Mouse (Mus musculus) kidney, adult 8-10 months (tissue): ENCODE measurements around the gene Nostrin.
A peak's percentile ranks its signal among the peaks of the same experiment; 100 is the strongest.

Experiments
- DNase-seq, 2 experiments: peaks; one replicate each; pipeline ENCODE4 v3.0.0; 2022

Gene Nostrin

DNA sequence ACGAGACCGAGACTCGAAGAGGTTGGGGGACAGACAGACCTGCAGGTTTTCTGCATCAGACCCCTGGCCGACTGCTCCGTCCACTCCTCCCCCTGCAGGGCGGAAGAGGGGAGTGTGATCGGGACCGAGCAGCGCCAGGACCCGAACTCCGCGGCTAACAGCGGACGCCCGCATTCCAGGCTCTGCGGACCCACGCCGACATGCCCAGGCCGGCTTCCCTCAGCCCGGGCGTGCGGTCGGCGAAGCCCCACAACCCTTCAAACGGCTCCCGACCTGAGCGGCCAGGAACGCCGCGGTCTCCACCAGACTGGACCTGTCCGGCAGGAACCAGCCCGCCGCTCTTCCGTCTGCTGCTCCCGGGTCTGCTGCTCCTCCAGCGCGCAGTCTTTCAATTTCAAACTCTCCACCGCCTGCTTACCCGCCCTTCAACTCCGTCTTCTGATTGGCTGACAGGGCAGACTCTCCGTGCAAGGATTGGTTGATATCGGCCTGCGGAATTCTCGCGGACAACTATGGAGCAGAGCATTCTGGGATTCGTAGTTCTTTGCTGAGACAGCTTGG is 70.3 kb downstream of the Nostrin start, which contains the start of gene Spc25:
Gene Spc25, minus strand, starts transcription at position 404 of the 561 bp plus-strand sequence.
- DNase-seq, result peak; percentile 94 to 96

DNA sequence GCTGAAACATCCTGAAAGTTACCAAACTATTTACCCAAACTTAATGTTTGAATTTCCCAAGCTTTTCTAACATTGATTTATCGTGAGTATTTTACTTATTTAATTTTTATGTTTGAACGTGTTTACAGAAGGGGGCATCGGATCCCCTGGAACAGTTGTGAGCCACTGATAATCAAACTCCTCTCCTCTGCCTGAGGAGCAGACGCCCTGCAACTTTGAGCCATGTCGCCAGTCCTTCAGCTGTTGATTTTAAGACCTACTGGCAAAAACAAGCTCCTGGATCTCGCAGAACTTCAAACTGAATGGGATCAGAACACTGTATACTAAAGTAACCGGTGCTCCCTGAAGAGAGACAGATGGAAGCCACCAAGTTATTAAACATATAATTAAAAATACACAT is 70.9 kb downstream of the Nostrin start:
- no peak for DNase-seq

DNA sequence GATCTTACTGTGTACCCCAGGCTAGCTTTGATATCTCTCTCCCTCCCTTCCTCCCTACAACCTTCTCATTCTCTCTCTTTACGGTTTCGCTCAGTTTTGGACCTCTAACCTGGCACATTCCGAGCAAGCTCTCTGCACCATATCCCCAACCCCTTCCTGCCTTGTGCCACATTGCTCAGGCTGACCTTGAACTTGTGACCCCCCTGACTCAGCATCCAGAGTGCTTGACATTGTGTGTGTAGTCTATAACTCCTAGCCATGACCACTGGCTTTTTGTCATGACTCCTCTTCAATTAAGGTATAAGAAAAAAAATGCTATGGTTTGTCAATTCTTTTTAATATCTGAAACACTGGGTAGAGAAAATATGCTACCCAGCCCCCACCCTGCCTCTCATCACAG is 74.1 kb downstream of the Nostrin start:
- no peak for DNase-seq

DNA sequence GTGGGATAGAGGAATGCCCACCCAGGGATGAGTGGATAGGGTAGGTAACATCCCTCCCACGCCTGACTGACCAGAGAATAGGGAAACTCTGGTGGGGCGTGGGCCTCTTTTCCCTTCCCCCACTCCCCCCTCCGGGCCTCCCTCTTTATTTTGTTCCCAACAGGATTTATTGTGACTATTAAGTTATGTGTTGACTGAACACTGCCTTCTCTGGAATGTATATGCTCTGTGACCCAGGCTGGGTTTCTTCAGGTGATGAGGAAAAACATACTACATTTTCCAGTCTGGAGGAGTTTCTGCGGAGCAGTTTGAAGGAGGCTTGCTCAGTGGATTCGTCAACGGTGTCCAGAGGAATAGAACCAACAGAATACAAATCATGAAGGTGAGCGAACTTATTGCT is 75.2 kb downstream of the Nostrin start, which contains the start of gene G6pc2:
Gene G6pc2, plus strand, starts transcription at position 301 of the 400 bp plus-strand sequence.
- DNase-seq, result no peak

DNA sequence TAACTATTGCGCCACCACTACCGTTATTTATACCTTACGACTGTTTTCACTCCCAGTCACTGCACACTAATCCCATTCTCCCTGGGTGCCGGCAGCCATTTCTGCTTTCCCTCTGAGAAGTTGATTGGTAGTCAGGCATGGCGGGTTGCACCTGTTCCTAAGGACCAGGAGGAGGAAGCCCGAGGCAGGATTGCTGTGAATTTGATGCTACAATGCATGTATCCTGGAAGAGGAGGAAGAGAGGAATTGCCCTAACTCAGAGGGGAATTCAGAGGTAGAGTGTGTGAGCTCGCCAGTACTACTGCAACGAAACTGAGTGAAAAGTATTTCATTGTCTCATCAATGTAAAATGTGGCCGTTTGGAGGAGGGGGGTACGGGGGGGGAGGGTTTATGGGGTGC is 77.1 kb downstream of the Nostrin start:
- no peak for DNase-seq

DNA sequence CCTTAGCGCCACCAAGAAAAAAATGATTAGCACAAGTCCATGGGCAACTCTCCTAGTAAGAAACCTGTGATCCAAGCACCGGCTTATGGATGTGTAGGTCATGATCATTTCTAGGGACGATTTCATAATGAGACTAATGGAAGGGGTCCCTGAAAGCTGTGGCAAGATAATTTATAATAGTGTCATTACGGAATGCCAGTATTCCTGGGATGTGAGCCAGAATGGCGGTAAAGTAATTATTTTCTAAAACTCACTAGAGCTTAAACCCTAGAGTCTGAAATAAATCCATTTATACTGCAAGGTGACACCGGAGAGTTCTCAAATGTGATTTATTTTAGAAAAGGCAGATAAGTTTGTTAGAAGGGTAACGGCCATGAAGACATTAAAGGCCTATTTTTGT is 79.6 kb downstream of the Nostrin start:
- no peak for DNase-seq

DNA sequence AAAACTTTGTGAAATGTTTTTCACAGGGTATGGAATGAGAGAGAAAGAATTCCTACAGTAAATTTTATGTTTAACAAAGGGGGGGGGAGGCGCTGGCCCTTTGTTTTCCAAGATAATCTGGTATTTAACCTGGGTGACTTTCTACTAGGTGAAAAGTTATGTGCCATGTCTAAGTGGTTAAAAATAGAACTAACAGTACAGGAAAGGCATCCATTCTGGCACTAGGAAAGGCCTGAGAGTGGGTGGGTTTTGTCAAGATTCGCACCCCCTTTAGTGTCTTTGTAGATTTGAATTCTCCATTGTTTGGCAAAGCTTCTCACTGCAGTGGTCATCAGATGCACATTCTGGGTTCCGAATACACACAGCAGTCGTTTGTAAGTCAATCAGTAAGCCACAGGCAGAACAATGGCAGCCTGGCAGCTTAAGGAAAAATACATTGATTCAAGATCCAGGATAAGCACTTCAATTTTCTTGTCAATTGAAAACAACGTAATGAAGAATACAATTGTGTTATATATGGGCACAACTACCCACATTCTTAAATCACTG is 86.3 kb downstream of the Nostrin start:
- no peak for DNase-seq

DNA sequence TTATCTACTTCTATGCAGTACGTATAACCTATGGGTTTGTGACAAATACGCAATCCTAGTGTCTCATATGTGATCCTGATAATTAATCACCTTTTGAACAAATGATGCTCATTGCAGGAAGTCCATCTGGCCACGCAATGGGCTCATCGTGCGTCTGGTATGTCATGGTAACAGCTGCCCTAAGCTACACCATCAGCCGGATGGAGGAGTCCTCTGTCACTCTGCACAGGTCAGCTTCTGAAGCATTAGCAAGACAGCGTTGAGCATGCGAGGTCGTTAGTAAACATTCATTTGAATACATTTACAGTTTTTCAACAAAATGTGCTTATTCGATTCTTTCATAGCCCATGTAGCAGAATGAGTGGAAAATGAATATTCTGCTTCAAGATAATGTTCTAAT is 87.2 kb downstream of the Nostrin start:
- no peak for DNase-seq

DNA sequence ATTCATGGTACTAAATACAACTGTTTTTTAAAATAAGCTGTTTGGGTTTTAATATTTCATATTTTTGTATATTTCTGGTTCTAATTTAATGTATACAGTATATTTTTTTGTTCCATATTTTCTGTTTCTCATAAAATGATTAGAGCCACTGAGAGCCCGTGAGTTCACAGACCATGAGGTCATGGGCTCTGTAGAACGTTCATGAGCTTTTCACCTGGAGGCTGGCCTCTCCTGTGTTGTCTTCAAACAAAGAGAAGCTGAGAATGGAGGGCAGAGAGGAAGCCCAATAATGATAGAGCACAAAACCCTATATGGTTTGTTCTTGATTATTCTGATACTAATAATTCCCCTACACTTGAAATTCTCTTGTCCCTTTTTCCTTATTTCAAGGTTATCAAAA is 89.1 kb downstream of the Nostrin start:
- DNase-seq, result no peak

DNA sequence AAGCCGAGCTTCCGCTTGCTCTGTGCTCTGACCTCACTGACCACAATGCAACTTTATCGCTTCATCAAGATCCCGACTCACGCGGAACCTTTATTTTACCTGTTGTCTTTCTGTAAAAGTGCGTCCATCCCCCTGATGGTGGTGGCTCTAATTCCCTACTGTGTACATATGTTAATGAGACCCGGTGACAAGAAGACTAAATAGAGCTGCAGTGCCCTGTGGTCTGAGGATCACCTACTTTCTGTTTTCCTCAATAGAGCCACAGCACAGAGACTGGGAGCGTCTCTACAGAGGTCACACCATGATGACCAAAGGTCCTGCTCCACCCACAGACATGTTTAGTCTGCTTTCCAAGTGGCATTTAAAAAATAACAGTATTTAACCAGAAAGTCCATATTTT is 91.3 kb downstream of the Nostrin start:
- DNase-seq, result no peak

DNA sequence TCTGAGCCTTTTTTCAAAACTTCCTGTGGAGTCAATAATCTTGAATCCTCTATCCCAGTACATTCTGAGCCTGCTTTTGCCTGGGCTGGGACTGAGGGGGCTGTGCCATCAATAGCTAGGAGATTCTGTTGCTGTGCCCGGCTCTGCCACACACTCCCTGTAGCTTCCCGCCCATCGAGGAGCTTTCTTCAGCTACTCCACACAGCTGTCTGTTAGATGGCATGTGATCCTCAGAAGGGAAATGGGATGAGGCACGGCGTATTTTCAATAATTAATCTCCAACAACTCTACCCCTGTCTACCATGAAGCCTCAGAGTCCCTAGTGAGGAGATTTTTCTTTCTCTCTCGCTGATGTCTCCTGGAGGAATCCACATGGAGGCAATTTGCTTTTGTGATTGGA is 93.0 kb downstream of the Nostrin start:
- no peak for DNase-seq

DNA sequence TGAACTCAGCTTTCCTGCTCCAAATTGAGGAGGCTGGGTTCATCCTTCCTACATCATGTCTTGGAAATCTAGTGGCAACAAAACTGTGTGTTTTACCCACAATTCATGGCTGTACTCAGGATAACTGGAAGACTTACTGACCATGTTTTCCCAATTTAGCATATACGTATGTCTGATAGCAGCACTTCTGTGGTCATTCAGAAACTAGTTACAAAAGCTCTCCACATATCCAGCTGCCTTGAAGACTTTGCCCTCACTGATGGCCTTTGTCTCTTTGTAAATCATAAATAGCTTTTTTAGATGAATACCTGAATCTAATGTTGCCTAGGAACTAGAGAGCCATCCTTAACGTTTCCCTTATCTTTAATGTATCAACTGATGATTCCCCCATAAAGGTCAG is 94.5 kb downstream of the Nostrin start:
- no peak for DNase-seq

DNA sequence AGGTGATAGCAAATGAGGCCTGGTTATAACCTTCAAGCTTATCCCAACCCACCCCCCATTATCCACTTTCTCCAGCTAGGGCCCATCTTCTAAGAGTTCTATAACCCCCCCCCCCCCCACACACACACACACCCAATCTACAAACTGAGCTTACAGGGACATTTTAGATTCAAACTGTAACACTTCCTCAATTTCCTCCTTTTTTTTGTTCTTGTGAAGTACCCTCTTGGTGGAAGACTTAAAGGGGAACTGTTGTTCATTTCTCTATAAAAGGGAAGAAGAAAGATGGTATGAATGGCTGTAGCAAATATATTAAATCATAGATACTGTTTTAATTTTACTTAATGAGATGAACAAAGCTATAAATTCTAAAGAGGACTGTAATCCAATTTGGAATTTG is 96.5 kb downstream of the Nostrin start:
- no peak for DNase-seq

DNA sequence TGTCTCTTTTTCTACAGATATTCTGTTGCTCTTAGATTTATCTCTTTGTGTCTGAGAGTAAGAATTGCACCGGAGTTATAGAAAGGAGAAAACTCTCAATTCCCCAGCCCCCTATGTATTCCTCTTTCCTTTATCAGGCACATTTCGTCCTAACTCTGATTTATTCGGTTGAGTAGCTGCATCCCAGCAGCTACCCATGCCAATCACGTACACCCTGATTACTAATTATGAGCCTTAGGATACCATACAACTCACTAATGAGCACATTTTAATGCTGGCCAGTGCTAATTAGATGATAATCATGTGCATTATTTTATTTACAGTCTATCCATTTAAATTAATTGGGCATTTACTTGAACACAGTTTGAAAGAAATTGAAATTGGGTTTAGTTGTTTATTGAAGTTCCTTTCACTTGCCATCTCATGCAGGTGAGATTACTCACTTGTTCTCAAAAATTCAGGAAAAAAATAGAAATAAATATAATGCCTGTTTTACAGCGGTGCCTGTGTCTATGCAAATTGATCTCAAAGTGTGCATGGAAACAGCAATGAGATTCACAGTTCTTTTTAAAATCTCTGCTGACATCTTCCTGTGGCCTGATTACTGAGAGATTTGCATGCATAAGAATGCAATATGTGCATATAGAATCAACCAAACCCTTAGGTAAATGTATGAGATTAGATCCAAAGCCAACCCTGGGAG is 99.5 kb downstream of the Nostrin start:
- DNase-seq, result no peak
